In genomic region chr5:125348487-125348886, GRCm38 (mm10) we compare ENCODE assay signal across 10 mouse cellular contexts. TPM values are rescaled to one million over a fixed set of nuclear protein-coding genes. Genes with fewer than 3 reads are reported as not detected.
DNase-seq lines count a peak whose midpoint lies in the region; ATAC-seq and TF ChIP-seq lines count a peak whose summit lies in the region.
"Had no signal": no experiment of that assay in that cellular context is flagged by ENCODE, and none has a peak within 500 bp of the region (broad histone marks: within the 10 kb centered on the region; RNA-seq: fewer than 3 reads in every experiment).

No protein-coding gene starts in this region.

- no peak for ATAC-seq in midbrain, embryonic 13.5 days

- no peak overlapping the region for H3K4me3 ChIP-seq in ES-E14 (ENCODE audit: insufficient read depth in 1 of 2, low read depth in 1 of 2, low read length in 2 of 2, poor library complexity in 1 of 2, severe bottlenecking in 1 of 2)
- H3K4me3 ChIP-seq in bone marrow, adult 2 months (replicated peaks; ENCODE audit: control insufficient read depth, low read depth, low read length): no peak overlapping the region
- no peak overlapping the region for H3K4me3 ChIP-seq in liver, adult 2 months (ENCODE audit: insufficient read depth, low read depth, low read length)
- no peak overlapping the region for H3K4me3 ChIP-seq in midbrain, embryonic 13.5 days (replicated peaks)
- H3K4me3 ChIP-seq: erythroblast, embryonic 14.5 days; lung, embryonic 15.5 days had no signal

- H3K4me1 ChIP-seq in ES-E14 (ENCODE audit: control insufficient read depth in 2 of 2, insufficient read depth in 2 of 2, low read length in 2 of 2, poor library complexity in 1 of 2): no peaks in the 10 kb centered on the region
- H3K4me1 ChIP-seq in bone marrow, adult 2 months (ENCODE audit: control insufficient read depth, insufficient read depth, low read length): peaks cover 2% of the 10 kb centered on the region; the same call in 1 of the 2 replicates
- peaks cover 6% of the 10 kb centered on the region for H3K4me1 ChIP-seq in liver, adult 2 months (ENCODE audit: control insufficient read depth, insufficient read depth, low read length)
- H3K4me1 ChIP-seq in midbrain, embryonic 13.5 days (replicated peaks): no peaks in the 10 kb centered on the region
- H3K4me1 ChIP-seq: lung, embryonic 15.5 days had no signal

- TF ChIP-seq CTCF in bone marrow, adult 2 months (IDR thresholded peaks at IDR 0.05; ENCODE audit: control insufficient read depth, insufficient read depth, low read length): peak; percentile 73
- peak; percentile 92 for TF ChIP-seq CTCF in liver, adult 2 months (IDR thresholded peaks at IDR 0.05; ENCODE audit: low read depth, low read length)

- intact Hi-C loops in left cerebral cortex, postnatal 10 days (cut with DNase I): no loop called here
- intact Hi-C loops in heart, postnatal 14 days (cut with DNase I): loop anchor here (5.0 kb wide), 1 partner anchor 71 kb away; no protein-coding TSS in a partner anchor

- H3K27me3 ChIP-seq in liver, adult 2 months (ENCODE audit: control insufficient read depth, insufficient read depth, low read length): no peaks in the 10 kb centered on the region
- H3K27me3 ChIP-seq in midbrain, embryonic 13.5 days: no peaks in the 10 kb centered on the region
- H3K27me3 ChIP-seq: lung, embryonic 15.5 days had no signal

- H3K4me2 ChIP-seq in midbrain, embryonic 13.5 days (replicated peaks): no peak overlapping the region
- H3K4me2 ChIP-seq: lung, embryonic 15.5 days had no signal

- H3K9ac ChIP-seq in ES-E14 (ENCODE audit: insufficient read depth, low read depth, low read length, poor library complexity, severe bottlenecking): no peak overlapping the region
- H3K9ac ChIP-seq in liver, adult 2 months (ENCODE audit: low read depth, low read length): no peak overlapping the region
- no peak overlapping the region for H3K9ac ChIP-seq in midbrain, embryonic 13.5 days (replicated peaks)
- H3K9ac ChIP-seq: lung, embryonic 15.5 days had no signal

- peak; percentile 30 to 38 for DNase-seq in left cerebral cortex, adult 18-20 months (ENCODE audit: low spot score in 2 of 2)
- no peak for DNase-seq in left cerebral cortex, postnatal 10 days (ENCODE audit: extremely low spot score in 1 of 2, low spot score in 2 of 2)
- DNase-seq in ES-E14 (ENCODE audit: low read depth, low spot score): peak; percentile 57
- peak; percentile 61 to 78 for DNase-seq in heart, postnatal 14 days
- peak; percentile 64 for DNase-seq in liver, adult 2 months (ENCODE audit: extremely low read depth, low read depth, low spot score)
- DNase-seq in retina, postnatal 1 day: peak; percentile 72

- H3K27ac ChIP-seq in ES-E14 (ENCODE audit: insufficient read depth, low read depth, low read length, poor library complexity, severe bottlenecking): no peak overlapping the region
- no peak overlapping the region for H3K27ac ChIP-seq in bone marrow, adult 2 months (ENCODE audit: control insufficient read depth, insufficient read depth, low read depth, low read length, poor library complexity)
- H3K27ac ChIP-seq in liver, adult 2 months (replicated peaks; ENCODE audit: insufficient read depth, low read depth, low read length): peak overlapping the region; percentile 46; the same call in 1 of the 2 replicates
- no peak overlapping the region for H3K27ac ChIP-seq in midbrain, embryonic 13.5 days
- H3K27ac ChIP-seq: lung, embryonic 15.5 days had no signal

- TF ChIP-seq POLR2A in bone marrow, adult 2 months (IDR thresholded peaks at IDR 0.05; ENCODE audit: borderline replicate concordance, control insufficient read depth, low read depth, low read length): no peak
- no peak for TF ChIP-seq POLR2A in liver, adult 2 months (IDR thresholded peaks at IDR 0.05; ENCODE audit: extremely low read depth, insufficient read depth, low read length)

- in situ Hi-C loops in ES-E14 (cut with MboI; ENCODE audit: low sequenced_read_pairs in 2 of 2, unreplicated experiment in 2 of 2): no loop called here

- H3K36me3 ChIP-seq in ES-E14 (ENCODE audit: control insufficient read depth, insufficient read depth, low read length, poor library complexity, severe bottlenecking): no peaks in the 10 kb centered on the region
- H3K36me3 ChIP-seq in liver, adult 2 months (ENCODE audit: control insufficient read depth, insufficient read depth, low read length): no peaks in the 10 kb centered on the region
- no peaks in the 10 kb centered on the region for H3K36me3 ChIP-seq in midbrain, embryonic 13.5 days
- H3K36me3 ChIP-seq: lung, embryonic 15.5 days had no signal

- 41% methylated on average over 8 of the region's 8 CpGs for WGBS in bone marrow, adult 2 months
- 32% methylated on average over 8 of the region's 8 CpGs for WGBS in liver, adult 2 months
- WGBS in midbrain, embryonic 13.5 days: 48% methylated on average over 8 of the region's 8 CpGs

- H3K79me2 ChIP-seq in liver, adult 2 months (ENCODE audit: control insufficient read depth, insufficient read depth, low read length): no peaks in the 10 kb centered on the region

- no peaks in the 10 kb centered on the region for H3K9me3 ChIP-seq in ES-E14 (ENCODE audit: control insufficient read depth, insufficient read depth, low read depth, low read length)
- H3K9me3 ChIP-seq in midbrain, embryonic 13.5 days: no peaks in the 10 kb centered on the region
- H3K9me3 ChIP-seq: lung, embryonic 15.5 days had no signal

TF ChIP-seq in ES-E14, 5 proteins besides CTCF, POLR2A, EP300 and RAD21:
- TF ChIP-seq CHD2 (IDR thresholded peaks at IDR 0.05; ENCODE audit: low read depth, low read length): no peak
- 0 out of 2 replicates have a peak, but pooled peaks have one; percentile 18 for TF ChIP-seq ZC3H11A (IDR thresholded peaks at IDR 0.05; ENCODE audit: borderline replicate concordance, low read depth, low read length)

RNA-seq across cellular contexts. Expression of gene Scarb1, which starts 7.6 kb away (rescaled TPM):
- 10 to 100 TPM; 27.4 to 29.2 TPM for total RNA-seq in left cerebral cortex, adult 18-20 months (2021)
- total RNA-seq in left cerebral cortex, postnatal 10 days (2021): 10 to 100 TPM; 49.1 to 52.9 TPM
- total RNA-seq in ES-E14 (2012; rRNA removed): 28.8 and 36.8 TPM in 2 replicates
- polyA plus RNA-seq in bone marrow, adult 2 months (2011; ENCODE audit: insufficient read depth, insufficient read length, low replicate concordance, missing spikeins): 24.6 and 26.9 TPM in 2 replicates
- 10 to 100 TPM; 60.1 to 77.5 TPM for total RNA-seq in heart, postnatal 14 days (2021)
- total RNA-seq in liver, adult 2 months (2014; rRNA removed): 72.4 and 108 TPM in 2 replicates
- 189 and 223 TPM in 2 replicates for polyA plus RNA-seq in liver, adult 2 months (2012; rRNA removed)
- 22.1 and 22.8 TPM in 2 replicates for polyA plus RNA-seq in midbrain, embryonic 13.5 days (2015; fragmentation: Nextera tagmentation; extraction: Ambion mirVana)

RNA-seq across cellular contexts. Expression of gene Gm10382, which starts 40.6 kb away (rescaled TPM):
- under 1 TPM; 0.28 to 0.40 TPM for total RNA-seq in left cerebral cortex, adult 18-20 months (2021)
- under 1 TPM; 0.39 to 0.56 TPM for total RNA-seq in left cerebral cortex, postnatal 10 days (2021)
- 0.98 and 1.6 TPM in 2 replicates for total RNA-seq in ES-E14 (2012; rRNA removed)
- not detected in 2 replicates for polyA plus RNA-seq in bone marrow, adult 2 months (2011; ENCODE audit: insufficient read depth, insufficient read length, low replicate concordance, missing spikeins)
- total RNA-seq in heart, postnatal 14 days (2021): under 1 TPM in 1 of 2 experiments, not detected in 1; 0.24 TPM
- total RNA-seq in liver, adult 2 months (2014; rRNA removed): 0.13 TPM in 1 of 2 replicates, not detected in the other
- 0.16 and 0.24 TPM in 2 replicates for polyA plus RNA-seq in liver, adult 2 months (2012; rRNA removed)
- polyA plus RNA-seq in midbrain, embryonic 13.5 days (2015; fragmentation: Nextera tagmentation; extraction: Ambion mirVana): 0.39 and 0.89 TPM in 2 replicates

RNA-seq across cellular contexts. Expression of gene Ubc, which starts 41.5 kb away (rescaled TPM):
- 100 to 1,000 TPM; 771 to 830 TPM for total RNA-seq in left cerebral cortex, adult 18-20 months (2021)
- 100 to 1,000 TPM; 831 to 842 TPM for total RNA-seq in left cerebral cortex, postnatal 10 days (2021)
- total RNA-seq in ES-E14 (2012; rRNA removed): 1,120 and 1,195 TPM in 2 replicates
- polyA plus RNA-seq in bone marrow, adult 2 months (2011; ENCODE audit: insufficient read depth, insufficient read length, low replicate concordance, missing spikeins): 98.4 and 168 TPM in 2 replicates
- total RNA-seq in heart, postnatal 14 days (2021): 1,000 to 10,000 TPM in 1 of 2 experiments, 100 to 1,000 TPM in 1; 947 to 1,009 TPM
- total RNA-seq in liver, adult 2 months (2014; rRNA removed): 634 and 1,049 TPM in 2 replicates
- 990 and 1,297 TPM in 2 replicates for polyA plus RNA-seq in liver, adult 2 months (2012; rRNA removed)
- 1,275 and 1,322 TPM in 2 replicates for polyA plus RNA-seq in midbrain, embryonic 13.5 days (2015; fragmentation: Nextera tagmentation; extraction: Ambion mirVana)

Comparison
In these comparisons a context has a peak if more than half of its experiments do, and no peak if none do; other contexts are left out.
1. DNase-seq: peak in left cerebral cortex, adult 18-20 months (2 of 2), ES-E14 (single experiment), heart, postnatal 14 days (2 of 2), liver, adult 2 months (single experiment) and retina, postnatal 1 day (single experiment); none in left cerebral cortex, postnatal 10 days (0 of 2).